Mouse (Mus musculus): ENCODE measurements around the gene Arhgap35.

The Arhgap35 gene

GRCm38 (mm10) chr7:16465568-16465967 lies 149.2 kb downstream of the Arhgap35 start:
- no peak for DNase-seq (ENCODE audit: low read depth)

DNA sequence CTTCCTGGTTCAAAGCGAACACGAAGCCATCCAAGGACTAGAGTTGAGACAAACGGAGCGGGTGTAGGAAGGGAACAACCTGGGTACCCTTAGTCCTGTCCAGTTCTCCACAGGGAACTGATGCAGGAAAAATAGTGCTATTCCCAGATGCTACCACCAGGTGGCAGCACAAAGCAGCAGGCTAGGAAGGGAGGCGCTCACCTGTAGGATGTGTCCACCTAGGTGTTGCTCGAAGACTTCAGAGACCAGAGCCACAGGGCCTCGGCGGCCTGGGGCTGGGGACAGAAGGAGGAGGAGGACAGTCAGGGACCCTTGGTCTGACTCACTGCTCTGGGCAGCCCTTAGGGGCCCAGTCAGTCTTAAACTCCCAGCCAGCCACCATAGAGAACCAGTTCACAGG lies 149.6 kb downstream of the Arhgap35 start:
- peak; percentile 51 for DNase-seq (ENCODE audit: low read depth)

GRCm38 (mm10) chr7:16463214-16463613 lies 151.6 kb downstream of the Arhgap35 start:
- peak; percentile 79 for DNase-seq (ENCODE audit: low read depth)

- no peak for DNase-seq (ENCODE audit: low read depth)
These were observed 153.1 kb downstream of the Arhgap35 start for GRCm38 (mm10) chr7:16461705-16462104.

DNA sequence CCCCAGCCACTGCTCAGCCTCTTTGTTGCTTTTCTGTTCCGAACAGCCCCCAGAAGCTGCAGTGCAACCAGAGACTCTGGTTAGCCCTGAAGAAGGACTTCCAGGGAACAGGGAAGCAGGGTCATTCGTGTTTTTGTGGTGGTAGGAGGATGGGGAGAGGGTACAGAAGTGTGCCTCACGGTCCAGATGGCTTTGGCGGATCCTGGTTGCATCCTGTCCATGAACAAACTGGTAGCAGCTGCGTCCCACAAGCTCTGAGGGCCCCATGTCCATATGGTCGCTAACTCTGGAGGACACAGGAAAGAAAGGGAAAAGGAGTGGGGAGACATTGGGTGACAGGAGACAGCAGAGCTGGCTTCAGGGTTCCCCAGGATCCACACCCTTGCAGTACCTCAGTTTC lies 153.6 kb downstream of the Arhgap35 start:
- no peak for DNase-seq (ENCODE audit: low read depth)

DNA sequence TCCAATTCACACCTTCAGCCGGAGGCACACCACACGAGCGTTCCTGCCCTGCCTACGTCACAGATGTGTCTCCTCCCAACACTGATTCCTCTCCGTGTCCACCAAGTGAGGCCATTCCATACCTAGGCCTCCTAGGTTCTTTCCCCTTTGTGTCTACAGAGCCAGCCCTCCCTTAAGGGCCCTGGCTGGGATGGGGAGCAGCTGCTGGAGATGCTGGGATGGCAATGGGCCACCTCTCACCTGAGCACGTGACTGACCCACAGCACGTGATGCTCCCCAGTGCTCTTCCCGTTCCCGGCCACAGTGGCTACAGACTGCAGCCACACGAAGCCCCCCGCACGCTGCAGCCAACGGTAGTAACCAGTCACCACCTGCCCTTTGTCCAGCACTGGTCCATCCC lies 154.2 kb downstream of the Arhgap35 start:
- no peak for DNase-seq (ENCODE audit: low read depth)

DNA sequence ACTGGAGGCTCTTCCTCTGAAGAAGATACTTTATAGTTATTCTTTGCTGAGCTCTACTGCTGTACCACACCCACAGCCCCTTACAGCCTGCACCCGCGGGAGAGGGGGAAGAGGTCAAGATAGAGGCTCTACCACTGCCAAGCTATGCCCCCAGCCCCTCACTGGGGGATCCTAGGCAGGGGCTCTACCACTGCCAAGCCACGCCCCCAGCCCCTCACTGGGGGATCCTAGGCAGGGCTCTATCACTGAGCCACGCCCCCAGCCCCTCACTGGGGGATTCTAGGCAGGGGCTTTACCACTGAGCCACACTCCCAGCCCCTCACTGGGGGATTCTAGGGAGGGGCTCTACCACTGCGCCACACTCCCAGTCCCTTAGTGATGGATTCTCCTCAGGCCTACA lies 158.5 kb downstream of the Arhgap35 start:
- no peak for DNase-seq (ENCODE audit: low read depth)

- no peak for DNase-seq (ENCODE audit: low read depth)
These were observed 159.8 kb downstream of the Arhgap35 start for GRCm38 (mm10) chr7:16455016-16455415.

GRCm38 (mm10) chr7:16453118-16453711 lies 161.6 kb downstream of the Arhgap35 start:
- peak; percentile 81 for DNase-seq (ENCODE audit: low read depth)

DNA sequence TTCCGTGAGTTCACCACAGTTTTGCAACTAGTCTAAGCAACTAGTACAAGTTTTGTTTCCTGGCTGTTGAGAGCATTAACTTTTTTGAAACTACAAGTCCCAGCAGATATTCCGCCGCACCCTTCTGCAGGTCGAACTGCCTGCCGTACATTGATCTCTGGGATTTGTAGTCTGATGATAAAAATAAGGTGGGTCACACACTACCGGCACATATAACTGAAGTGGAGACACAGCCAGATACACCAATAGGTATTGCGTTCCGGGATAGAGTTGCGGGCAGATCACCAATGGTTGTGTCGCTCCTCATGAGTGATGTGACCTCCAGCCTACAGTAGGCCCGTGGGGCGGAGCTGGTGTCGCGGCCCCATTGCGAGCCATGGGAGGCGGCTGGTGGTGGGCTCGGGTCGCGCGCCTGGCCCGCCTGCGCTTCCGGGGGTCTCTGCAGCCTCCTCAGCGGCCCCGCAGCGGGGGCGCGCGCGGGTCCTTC lies 162.2 kb downstream of the Arhgap35 start, which contains the start of gene Tmem160:
Gene Tmem160 (plus strand): TSS at position 193 of the 487 bp plus-strand sequence.
- DNase-seq (ENCODE audit: low read depth), result peak; percentile 99

- DNase-seq (ENCODE audit: low read depth), result peak; percentile 83
These were observed 163.1 kb downstream of the Arhgap35 start for GRCm38 (mm10) chr7:16451656-16452055.
